Mouse (Mus musculus) cerebellum, adult 9-11 months (tissue): Measurements from ENCODE around the gene Coch.
"Not testable (repeated sequence)": the region's sequence is repeated elsewhere in the genome, so short reads cannot be mapped to it uniquely, and the experiment has no call there.

Source experiments
- DNase-seq: peaks from one replicate; pipeline ENCODE4 v3.0.0; 2022

Gene Coch

GRCm38 (mm10) chr12:51641871-51642270 lies 48.7 kb downstream of the Coch start:
- DNase-seq, result no peak

- DNase-seq, result not testable (repeated sequence)
These were observed 56.3 kb downstream of the Coch start for GRCm38 (mm10) chr12:51649401-51649800.
